Mouse (Mus musculus) liver, adult 2 months (tissue): ENCODE data around the gene Tmem69.

Experiments used
- CTCF ChIP-seq: fragments of 200-500 bp; IDR thresholded peaks from 2 replicates; pipeline ENCODE4 v1.5.1; 2011; ENCODE audit warnings: low read depth, low read length, control low read depth
- POLR2A ChIP-seq: fragments of 200-500 bp; IDR thresholded peaks from 2 replicates; pipeline ENCODE4 v1.6.1; 2011; ENCODE audit warnings: low read length, control low read depth; ENCODE audit not compliant: insufficient read depth; ENCODE audit errors: extremely low read depth

DNA sequence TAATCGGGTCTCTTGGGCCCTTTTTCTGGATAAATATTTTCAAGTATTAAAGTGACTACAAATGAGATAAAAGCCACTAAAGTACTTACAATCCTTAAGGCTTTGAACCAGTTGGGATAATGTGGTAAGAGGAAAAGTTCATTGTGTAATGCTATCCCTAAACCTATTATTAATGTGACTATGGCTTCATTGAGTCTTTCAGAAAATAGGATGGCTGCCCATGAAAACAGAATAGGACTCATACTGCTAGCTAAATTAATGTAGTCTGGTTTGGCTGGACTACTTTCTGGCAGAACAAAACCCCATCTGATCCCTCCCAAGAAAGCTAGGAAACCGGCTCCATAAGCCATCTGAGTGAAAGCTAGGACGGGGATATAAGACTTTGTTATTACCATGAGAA lies 2.7 kb downstream of the Tmem69 start:
- no peak for TF ChIP-seq POLR2A
- TF ChIP-seq CTCF: no peak
